In the genomic region with DNA sequence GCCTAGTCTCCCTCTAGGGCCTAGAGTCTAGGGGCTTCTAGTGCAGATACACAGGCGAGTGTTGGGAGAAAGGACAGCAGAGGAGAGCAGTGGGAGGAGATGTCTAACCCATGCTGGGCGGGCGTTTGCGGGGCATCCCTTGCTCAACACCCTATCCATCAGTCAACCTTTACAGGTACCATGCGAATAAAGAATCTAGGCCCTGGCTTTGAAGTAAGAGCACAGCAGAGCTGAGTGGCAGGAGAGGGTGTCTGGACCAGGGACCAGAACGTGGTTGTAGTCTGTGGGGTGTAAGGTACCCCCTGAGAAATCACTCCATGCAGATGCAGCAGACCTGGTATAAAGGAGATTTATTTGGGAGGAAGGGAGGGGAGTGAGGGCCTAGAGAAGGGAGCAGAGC, we compare ENCODE assay signal across 17 mouse cellular contexts. TPM values are rescaled to one million over a fixed set of nuclear protein-coding genes. Genes with fewer than 3 reads are reported as not detected.
DNase-seq lines count a peak whose midpoint lies in the region; ATAC-seq and TF ChIP-seq lines count a peak whose summit lies in the region.
"Had no signal": no experiment of that assay in that cellular context is flagged by ENCODE, and none has a peak within 500 bp of the region (broad histone marks: within the 10 kb centered on the region; RNA-seq: fewer than 3 reads in every experiment).

No protein-coding gene starts in this region.

- intact Hi-C loops in gastrocnemius, adult 2 months (cut with DNase I) = no loop called here

- no peak overlapping the region for H3K4me2 ChIP-seq in hindbrain, postnatal 0 days (ENCODE audit: low read depth, low read length)
- H3K4me2 ChIP-seq in lung, embryonic 15.5 days = no peak overlapping the region
- no peak overlapping the region for H3K4me2 ChIP-seq in stomach, embryonic 15.5 days

- peaks cover 77% of the 10 kb centered on the region for H3K27me3 ChIP-seq in hindbrain, embryonic 10.5 days (ENCODE audit: insufficient read depth, poor library complexity, severe bottlenecking)
- H3K27me3 ChIP-seq in hindbrain, postnatal 0 days (ENCODE audit: insufficient read depth, low read length) = peaks cover 12% of the 10 kb centered on the region; the same call in 1 of the 2 replicates
- no peaks in the 10 kb centered on the region for H3K27me3 ChIP-seq in lung, embryonic 15.5 days
- no peaks in the 10 kb centered on the region for H3K27me3 ChIP-seq in stomach, embryonic 15.5 days (replicated peaks)

- peaks cover 43% of the 10 kb centered on the region for H3K4me1 ChIP-seq in hindbrain, embryonic 10.5 days (replicated peaks)
- H3K4me1 ChIP-seq in hindbrain, postnatal 0 days (ENCODE audit: insufficient read depth, low read length) = no peaks in the 10 kb centered on the region
- H3K4me1 ChIP-seq in lung, embryonic 15.5 days = peaks cover 59% of the 10 kb centered on the region
- H3K4me1 ChIP-seq in stomach, embryonic 15.5 days = peaks cover 41% of the 10 kb centered on the region

- H3K9ac ChIP-seq in hindbrain, postnatal 0 days (replicated peaks; ENCODE audit: low read length) = no peak overlapping the region
- peak overlapping the region; percentile 46; the same call in 1 of the 2 replicates for H3K9ac ChIP-seq in lung, embryonic 15.5 days
- H3K9ac ChIP-seq in stomach, embryonic 15.5 days = no peak overlapping the region

- peak overlapping the region; percentile 59 for H3K4me3 ChIP-seq in gastrocnemius, adult 2 months
- no peak overlapping the region for H3K4me3 ChIP-seq in hindbrain, embryonic 10.5 days
- H3K4me3 ChIP-seq in hindbrain, postnatal 0 days (ENCODE audit: low read length) = no peak overlapping the region
- H3K4me3 ChIP-seq in lung, embryonic 15.5 days = no peak overlapping the region
- no peak overlapping the region for H3K4me3 ChIP-seq in stomach, embryonic 15.5 days (replicated peaks)

- peak overlapping the region; percentile 80 for H3K27ac ChIP-seq in gastrocnemius, adult 2 months
- peak overlapping the region; percentile 79; the same call in 1 of the 2 replicates for H3K27ac ChIP-seq in hindbrain, embryonic 10.5 days
- no peak overlapping the region for H3K27ac ChIP-seq in hindbrain, postnatal 0 days
- H3K27ac ChIP-seq in lung, embryonic 15.5 days = peak overlapping the region; percentile 80
- peak overlapping the region; percentile 33 for H3K27ac ChIP-seq in stomach, embryonic 15.5 days

- no peak for TF ChIP-seq CTCF in gastrocnemius, adult 2 months (IDR thresholded peaks at IDR 0.05)
- no peak for TF ChIP-seq CTCF in hindbrain, postnatal 0 days (IDR thresholded peaks at IDR 0.05; ENCODE audit: low read depth)

- 73% methylated on average over 6 of the region's 6 CpGs for WGBS in hindbrain, embryonic 10.5 days
- WGBS in hindbrain, postnatal 0 days = 83% methylated on average over 6 of the region's 6 CpGs
- 70% methylated on average over 6 of the region's 6 CpGs for WGBS in lung, embryonic 15.5 days
- 75% methylated on average over 6 of the region's 6 CpGs for WGBS in stomach, embryonic 15.5 days

- no peak for DNase-seq in gastrocnemius, adult 2 months
- DNase-seq in gastrocnemius, postnatal 25 days = no peak
- DNase-seq in hindbrain, embryonic 10.5 days (ENCODE audit: low spot score) = no peak
- no peak for DNase-seq in hindbrain, postnatal 0 days (ENCODE audit: low spot score)
- no peak for DNase-seq in lung, postnatal 36 days
- DNase-seq in embryo, embryonic 10 days (ENCODE audit: low spot score) = no peak
- DNase-seq: cerebellum, adult 9-10 months; thymus, postnatal 4 days had no signal

- no peak for ATAC-seq in hindbrain, postnatal 0 days
- no peak for ATAC-seq in lung, embryonic 15.5 days (ENCODE audit: borderline replicate concordance, extremely low read depth, low FRiP score, low TSS enrichment)
- ATAC-seq in stomach, embryonic 15.5 days (ENCODE audit: insufficient read depth, low FRiP score, low read depth) = no peak
- ATAC-seq: forebrain, embryonic 14.5 days had no signal

- H3K36me3 ChIP-seq in hindbrain, embryonic 10.5 days = no peaks in the 10 kb centered on the region
- no peaks in the 10 kb centered on the region for H3K36me3 ChIP-seq in hindbrain, postnatal 0 days (ENCODE audit: insufficient read depth, low read length)
- H3K36me3 ChIP-seq in lung, embryonic 15.5 days = no peaks in the 10 kb centered on the region
- H3K36me3 ChIP-seq in stomach, embryonic 15.5 days = no peaks in the 10 kb centered on the region
- H3K36me3 ChIP-seq: midbrain, embryonic 10.5 days had no signal

- H3K9me3 ChIP-seq in hindbrain, embryonic 10.5 days = no peaks in the 10 kb centered on the region
- H3K9me3 ChIP-seq in hindbrain, postnatal 0 days (ENCODE audit: low read length) = no peaks in the 10 kb centered on the region
- H3K9me3 ChIP-seq in lung, embryonic 15.5 days = no peaks in the 10 kb centered on the region
- no peaks in the 10 kb centered on the region for H3K9me3 ChIP-seq in stomach, embryonic 15.5 days
- H3K9me3 ChIP-seq: midbrain, embryonic 10.5 days had no signal

RNA-seq across cellular contexts. Expression of gene Tinagl1, which starts 10.8 kb away (rescaled TPM):
- total RNA-seq in gastrocnemius, adult 2 months (2021) = 10 to 100 TPM; 18.7 to 45.2 TPM
- total RNA-seq in gastrocnemius, postnatal 25 days (2021) = 10 to 100 TPM; 23.7 to 31.5 TPM
- polyA plus RNA-seq in hindbrain, embryonic 10.5 days (2016; fragmentation: Nextera tagmentation; extraction: Ambion mirVana) = 11.6 and 15.1 TPM in 2 replicates
- total RNA-seq in hindbrain, postnatal 0 days (2014; rRNA removed) = 15.1 and 15.5 TPM in 2 replicates
- 7.2 and 7.6 TPM in 2 replicates for polyA plus RNA-seq in hindbrain, postnatal 0 days (2015; fragmentation: Nextera tagmentation; extraction: Ambion mirVana)
- polyA plus RNA-seq in lung, embryonic 15.5 days (2015; fragmentation: Nextera tagmentation; extraction: Ambion mirVana) = 52.4 and 57.5 TPM in 2 replicates
- polyA plus RNA-seq in stomach, embryonic 15.5 days (2015; fragmentation: Nextera tagmentation; extraction: Ambion mirVana) = 63.1 and 64.4 TPM in 2 replicates

RNA-seq across cellular contexts. Expression of gene Hcrtr1, which starts 25.0 kb away (rescaled TPM):
- total RNA-seq in gastrocnemius, adult 2 months (2021) = not detected
- total RNA-seq in gastrocnemius, postnatal 25 days (2021) = not detected
- polyA plus RNA-seq in hindbrain, embryonic 10.5 days (2016; fragmentation: Nextera tagmentation; extraction: Ambion mirVana) = 0.81 and 0.85 TPM in 2 replicates
- 16.9 and 24.2 TPM in 2 replicates for total RNA-seq in hindbrain, postnatal 0 days (2014; rRNA removed)
- polyA plus RNA-seq in hindbrain, postnatal 0 days (2015; fragmentation: Nextera tagmentation; extraction: Ambion mirVana) = 11.3 and 12.1 TPM in 2 replicates
- polyA plus RNA-seq in lung, embryonic 15.5 days (2015; fragmentation: Nextera tagmentation; extraction: Ambion mirVana) = 0.28 and 0.50 TPM in 2 replicates
- 0.23 and 0.42 TPM in 2 replicates for polyA plus RNA-seq in stomach, embryonic 15.5 days (2015; fragmentation: Nextera tagmentation; extraction: Ambion mirVana)
- polyA plus RNA-seq: limb, embryonic 11.5 days had no signal

RNA-seq across cellular contexts. Expression of gene Gm853, which starts 58.1 kb away (rescaled TPM):
- not detected for total RNA-seq in gastrocnemius, adult 2 months (2021)
- not detected for total RNA-seq in gastrocnemius, postnatal 25 days (2021)
- polyA plus RNA-seq in hindbrain, embryonic 10.5 days (2016; fragmentation: Nextera tagmentation; extraction: Ambion mirVana) = 0.84 TPM in 1 of 2 replicates, not detected in the other
- 0.68 and 2.0 TPM in 2 replicates for total RNA-seq in hindbrain, postnatal 0 days (2014; rRNA removed)
- polyA plus RNA-seq in hindbrain, postnatal 0 days (2015; fragmentation: Nextera tagmentation; extraction: Ambion mirVana) = 1.3 and 1.8 TPM in 2 replicates
- polyA plus RNA-seq in lung, embryonic 15.5 days (2015; fragmentation: Nextera tagmentation; extraction: Ambion mirVana) = not detected in 2 replicates
- polyA plus RNA-seq in stomach, embryonic 15.5 days (2015; fragmentation: Nextera tagmentation; extraction: Ambion mirVana) = not detected in 2 replicates
- total RNA-seq: adrenal gland, postnatal 10 days; left cerebral cortex, adult 18-20 months had no signal
- polyA plus RNA-seq: limb, embryonic 11.5 days; neural tube, embryonic 14.5 days; small intestine, adult 2 months had no signal
